Mouse (Mus musculus) lung, adult 10 weeks (tissue): ENCODE data around the gene Spdye4b. TPM values are rescaled to one million over a fixed set of nuclear protein-coding genes. Genes with fewer than 3 reads are reported as not detected.

Experiments
- polyA plus RNA-seq: library from polyadenylated mRNA; stranded (reverse); fragments of 350-450 nt; fragmentation: Illumina TruSeq; extraction: RNeasy Lipid Tissue Mini Kit (QIAGEN cat#74804); gene quantifications from one replicate; pipeline ENCODE4 v1.2.3, GENCODE M21; 2014; ENCODE audit warnings: low read depth, low replicate concordance; ENCODE audit not compliant: insufficient read depth

Spdye4b gene
- not detected for polyA plus RNA-seq

DNA sequence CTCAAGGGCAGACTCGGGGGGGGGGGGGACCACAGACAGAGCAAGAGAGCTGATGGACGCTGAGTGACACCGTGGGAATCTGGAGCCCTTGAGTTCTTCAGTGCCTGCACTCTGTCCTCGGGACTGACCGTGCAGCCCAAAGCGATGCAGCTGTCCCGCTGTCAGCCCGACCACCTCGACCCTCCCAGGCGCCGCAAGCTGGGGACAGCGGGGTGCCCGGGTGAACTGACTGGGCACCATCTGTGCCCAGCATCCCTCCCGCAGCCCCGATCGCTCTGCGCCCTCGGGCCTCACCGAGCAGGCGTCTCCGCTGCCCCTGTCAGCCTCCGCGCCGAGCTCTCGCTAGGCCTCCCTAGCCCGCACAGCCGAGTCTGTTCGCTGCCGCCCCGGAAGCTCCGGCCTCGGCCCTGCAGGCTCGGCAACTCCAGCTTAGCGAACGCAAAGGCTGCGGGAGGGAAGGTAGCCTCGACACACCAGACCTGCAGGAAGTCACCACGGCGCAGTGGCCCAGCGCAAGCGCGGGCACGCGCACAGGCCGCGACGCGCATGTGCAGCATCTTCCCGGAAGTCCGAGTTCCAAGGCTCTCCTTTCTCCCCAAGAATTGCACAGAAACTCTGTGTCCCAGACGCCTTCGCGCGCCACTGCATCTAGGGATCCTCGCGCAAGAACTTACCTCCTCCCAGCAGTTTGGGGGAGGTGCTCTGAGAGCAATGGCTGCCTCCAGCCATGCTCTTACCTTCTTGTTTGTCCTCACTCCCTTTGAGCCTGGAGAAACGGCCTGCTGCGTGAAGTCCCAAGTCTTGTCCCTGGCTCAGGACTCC is at the start of gene Spdye4b, which contains the start of gene Rbak:
Gene Spdye4b, plus strand, starts transcription at position 763 of the 822 bp plus-strand sequence.
Gene Rbak, minus strand, starts transcription at position 521 of the 822 bp plus-strand sequence.

DNA sequence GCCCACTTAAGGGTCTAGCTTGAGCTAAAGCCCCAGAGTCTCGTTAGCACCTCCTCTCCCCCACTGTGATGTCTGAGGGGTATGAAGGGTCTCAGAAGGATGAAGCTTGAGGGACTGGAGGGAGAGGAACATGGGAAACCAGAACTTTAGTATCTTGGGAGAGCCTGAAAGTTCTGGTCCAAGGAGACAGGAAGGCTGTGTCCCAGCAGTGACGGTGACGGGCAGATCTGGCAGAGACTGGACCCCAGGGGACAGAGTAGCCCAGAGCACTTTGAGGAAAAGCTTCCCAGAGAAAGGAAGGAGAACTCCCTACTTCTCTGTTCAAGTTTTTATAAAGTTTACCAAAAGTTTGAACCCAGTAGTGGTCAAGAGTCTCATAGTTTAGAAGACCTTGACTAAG is 33.3 kb upstream of the Spdye4b start, which contains the start of gene Olfr718-ps1:
Gene Olfr718-ps1, minus strand, starts transcription at position 101 of the 400 bp plus-strand sequence.

DNA sequence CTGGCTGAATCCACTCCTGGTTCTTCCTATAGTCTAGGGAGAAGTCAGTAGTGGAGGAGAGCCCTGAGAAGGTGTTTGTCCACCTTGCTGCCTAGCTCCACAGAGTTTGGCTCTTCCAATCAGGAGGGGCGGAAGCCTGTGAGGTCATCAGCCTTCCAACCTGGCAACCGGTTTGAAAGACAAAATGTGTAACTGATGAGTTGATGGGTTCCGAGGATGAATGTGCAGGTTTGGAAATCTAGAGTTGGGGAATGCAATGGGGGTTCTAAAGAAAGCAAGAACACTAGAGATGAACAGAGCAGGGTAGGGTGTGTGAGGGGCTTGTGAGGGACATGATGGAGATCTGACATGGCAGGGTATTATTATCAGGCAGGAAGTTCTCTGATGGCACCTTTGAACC is 46.0 kb downstream of the Spdye4b start, which contains the start of gene Spdye4a:
Gene Spdye4a, minus strand, starts transcription at position 101 of the 400 bp plus-strand sequence.

DNA sequence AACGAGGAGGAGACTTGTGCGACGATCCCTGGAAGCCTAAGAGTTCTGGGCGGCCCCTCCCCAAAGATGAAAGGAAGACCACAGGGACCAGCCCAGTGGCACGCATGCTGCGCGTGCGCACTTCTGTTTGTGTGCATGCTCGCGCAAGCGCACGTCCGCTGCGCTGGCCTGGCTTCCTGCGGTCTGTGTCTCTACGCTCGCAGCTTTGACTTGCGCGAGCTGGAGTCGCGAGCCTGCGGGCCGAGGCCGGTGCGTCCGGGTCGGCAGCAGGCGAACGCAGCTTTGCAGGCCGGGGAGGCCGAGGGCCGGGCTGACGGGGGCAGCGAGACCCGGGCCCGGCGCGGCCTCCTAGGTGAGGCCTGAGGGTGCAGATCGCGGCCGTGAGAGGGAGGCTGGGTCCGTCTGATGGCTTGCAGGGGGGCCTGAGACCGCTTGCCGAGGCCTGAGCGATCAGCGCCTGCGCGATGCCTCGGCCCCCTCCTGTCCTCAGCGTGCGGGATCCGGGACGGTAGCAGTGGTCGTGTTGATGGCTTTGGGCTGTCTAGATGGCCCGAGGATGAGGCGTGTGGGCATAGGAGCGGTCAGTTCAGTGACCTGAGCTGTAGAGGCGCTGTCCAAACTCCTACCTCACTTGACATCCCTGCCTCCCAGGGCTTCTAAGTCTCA is 54.3 kb downstream of the Spdye4b start, which contains the start of gene Zfp12:
Gene Zfp12, plus strand, starts transcription at position 136 of the 666 bp plus-strand sequence.

Other genes starting within 250 kb of the Spdye4b start
- 5.5 TPM for gene Fscn1, start 220.7 kb upstream of the Spdye4b start, polyA plus RNA-seq
- 12.5 TPM for gene Rnf216, start 68.0 kb upstream of the Spdye4b start, polyA plus RNA-seq
- not detected for gene Olfr718-ps1, start 33.4 kb upstream of the Spdye4b start, polyA plus RNA-seq
- gene Rbak, start 242 bp upstream of the Spdye4b start, polyA plus RNA-seq, result 4.4 TPM
- not detected for gene Spdye4a, start 45.9 kb downstream of the Spdye4b start, polyA plus RNA-seq
- 6.3 TPM for gene Zfp12, start 54.1 kb downstream of the Spdye4b start, polyA plus RNA-seq
- gene Zfp316, start 89.0 kb downstream of the Spdye4b start, polyA plus RNA-seq, result 1.5 TPM
- gene Zfp853, start 112.6 kb downstream of the Spdye4b start, polyA plus RNA-seq, result 0.12 TPM
- 16.0 TPM for gene E130309D02Rik, start 134.3 kb downstream of the Spdye4b start, polyA plus RNA-seq
- gene Zdhhc4, start 148.2 kb downstream of the Spdye4b start, polyA plus RNA-seq, result 30.8 TPM
- not detected for gene Grid2ip, start 176.3 kb downstream of the Spdye4b start, polyA plus RNA-seq
- 69.7 TPM for gene Kdelr2, start 222.8 kb downstream of the Spdye4b start, polyA plus RNA-seq